Mouse (Mus musculus) frontal cortex, adult (tissue): ENCODE results near the gene Brd2.
"Not testable (repeated sequence)": the region's sequence is repeated elsewhere in the genome, so short reads cannot be mapped to it uniquely, and the experiment has no call there.

Experiments used
- ATAC-seq: cut with Nextera tagmentation; 2 replicates; pipeline ENCODE4 v1.9.2; 2017; ENCODE audit warnings: mild to moderate bottlenecking, moderate library complexity, mixed read lengths; ENCODE audit not compliant: low TSS enrichment

Gene Brd2

DNA sequence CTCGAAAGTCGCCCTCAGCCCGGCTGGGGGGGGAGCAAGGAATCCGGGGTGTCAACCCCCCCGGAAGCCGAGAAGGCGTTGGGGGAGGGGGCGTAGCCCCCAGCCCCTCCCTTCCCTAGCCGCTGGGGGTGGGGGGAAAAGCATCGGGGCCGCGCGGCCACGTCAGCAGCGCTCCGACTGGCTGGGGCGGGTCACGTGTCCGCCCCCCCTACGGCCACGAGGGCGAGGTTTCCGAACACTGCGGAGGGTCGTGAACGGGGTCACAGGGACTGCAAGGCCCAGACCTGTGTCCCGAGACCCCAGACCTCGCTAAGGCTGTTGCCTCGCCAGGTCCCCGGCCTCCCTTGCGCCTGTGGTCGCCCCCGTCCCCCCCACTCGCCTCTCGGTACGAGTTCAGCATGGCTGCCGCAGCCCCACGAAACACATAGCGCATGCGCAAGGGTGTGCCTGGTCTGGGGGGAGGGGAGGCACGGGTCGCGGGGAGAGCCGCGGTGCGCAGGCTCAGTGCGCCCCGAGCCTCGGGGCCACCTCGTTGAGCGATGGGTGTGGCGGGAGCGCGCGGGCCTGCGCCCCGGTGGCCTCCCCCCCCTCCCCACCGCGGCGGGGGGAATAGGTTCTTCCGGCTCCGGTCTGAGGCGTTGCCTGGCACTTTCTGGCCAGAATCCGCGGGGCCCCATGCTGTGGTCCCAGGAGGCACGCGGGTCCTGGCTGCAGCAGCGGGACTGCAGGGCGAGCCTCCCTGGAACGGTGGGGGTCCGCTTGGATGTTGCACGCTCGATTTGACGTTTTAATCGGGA is at the start of gene Brd2:
Gene Brd2 (minus strand): TSS at position 447 of the 797 bp plus-strand sequence.
- peak; percentile 44 for ATAC-seq

DNA sequence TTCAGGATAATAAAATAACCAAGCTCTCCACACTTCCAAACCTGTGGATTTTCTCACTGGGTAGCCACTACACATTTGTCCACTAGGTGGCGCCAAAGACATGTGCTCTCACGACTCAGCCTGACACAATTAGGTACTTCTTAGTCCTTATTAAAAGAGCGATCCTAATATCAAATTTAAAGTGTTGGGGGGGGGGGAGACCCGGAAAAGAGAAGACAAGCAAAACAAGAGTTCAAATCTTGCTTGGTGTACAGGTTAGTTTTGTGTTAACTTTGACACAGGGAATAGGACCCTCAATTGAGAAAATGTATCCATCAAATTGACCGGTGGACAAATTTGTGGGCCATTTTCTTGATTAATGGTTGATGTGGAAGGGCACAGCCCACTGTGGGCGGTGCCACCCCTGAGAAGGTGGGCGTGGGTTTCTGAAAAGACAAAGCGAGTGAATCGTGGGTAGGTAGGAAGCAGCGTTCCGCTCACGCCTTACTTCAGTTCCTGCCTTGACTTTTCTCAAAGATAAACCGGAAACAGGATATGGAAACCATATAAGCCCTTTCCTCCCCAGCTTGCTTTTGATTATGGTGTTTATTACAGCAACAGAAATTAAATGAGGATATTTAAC is 48.6 kb upstream of the Brd2 start:
- ATAC-seq: no peak; the same call in 1 of the 2 replicates

DNA sequence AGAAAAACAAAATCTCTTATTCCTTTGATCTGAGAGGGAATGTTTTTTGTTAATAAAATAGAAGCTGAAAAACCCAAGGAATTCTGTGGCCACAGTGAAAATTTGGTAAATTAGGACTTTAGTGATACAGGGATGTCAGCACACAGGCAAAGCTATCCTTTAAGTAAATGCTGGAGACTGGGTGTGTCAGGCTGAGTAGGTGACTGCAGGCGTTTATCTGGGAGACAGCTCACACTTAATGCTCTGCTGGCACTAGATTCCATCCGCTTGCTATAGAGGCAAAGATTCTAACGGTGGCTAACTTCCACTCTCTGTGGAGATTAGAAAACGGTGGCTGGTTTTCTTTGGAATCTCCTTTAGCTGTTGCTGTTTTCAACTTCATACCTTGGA is 48.0 kb upstream of the Brd2 start:
- no peak for ATAC-seq

DNA sequence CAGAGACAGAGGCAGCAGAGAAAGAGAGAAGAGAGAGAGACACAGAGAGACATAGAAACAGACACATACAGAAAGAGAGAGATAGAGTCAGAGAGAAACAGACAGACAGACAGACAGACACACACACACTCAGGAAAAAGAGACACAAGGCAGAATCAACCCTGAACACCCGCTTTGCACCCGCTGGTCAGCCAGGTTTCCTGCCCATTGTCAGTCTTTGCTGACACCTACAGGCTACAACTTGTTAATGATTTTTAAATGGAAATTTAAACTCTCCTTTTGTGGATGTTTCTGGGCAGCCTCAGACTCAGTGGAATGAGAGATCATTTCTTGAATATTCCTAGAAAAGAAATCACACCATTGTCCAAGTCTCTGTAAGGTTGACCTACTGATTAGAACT is 46.8 kb upstream of the Brd2 start:
- no peak for ATAC-seq

DNA sequence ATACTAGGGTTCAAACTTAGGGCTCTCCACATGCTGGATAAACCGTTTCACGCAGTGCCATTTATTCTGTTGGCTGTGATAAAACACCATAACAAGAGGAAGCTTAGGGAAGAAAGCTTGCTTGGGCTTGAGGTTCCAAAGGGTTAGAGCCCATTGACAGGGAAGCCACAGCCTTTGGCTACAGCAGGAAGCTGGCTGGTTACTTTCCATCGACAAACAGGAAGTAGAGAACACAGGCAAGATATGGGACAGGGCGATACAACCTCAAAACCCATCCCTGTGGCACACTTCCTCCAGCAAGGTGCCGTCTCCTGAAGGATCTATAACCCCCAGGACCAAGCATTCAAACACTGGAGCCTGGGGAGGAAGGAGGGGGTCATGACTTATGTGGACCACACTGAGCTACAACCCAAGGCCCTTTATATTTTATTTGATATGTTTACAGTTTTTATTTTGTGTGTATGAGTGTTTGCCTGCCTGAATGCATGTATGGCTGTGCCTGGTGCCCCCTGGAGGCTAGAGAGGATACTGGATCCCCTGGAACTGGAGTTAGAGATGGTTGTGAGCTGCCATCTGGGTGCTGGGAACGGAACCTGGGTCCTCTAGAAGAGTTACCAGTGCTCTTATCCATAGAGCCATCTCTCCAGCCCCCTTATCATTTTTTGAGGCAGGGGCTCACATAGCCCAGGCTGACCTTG is 42.7 kb upstream of the Brd2 start:
- no peak for ATAC-seq

DNA sequence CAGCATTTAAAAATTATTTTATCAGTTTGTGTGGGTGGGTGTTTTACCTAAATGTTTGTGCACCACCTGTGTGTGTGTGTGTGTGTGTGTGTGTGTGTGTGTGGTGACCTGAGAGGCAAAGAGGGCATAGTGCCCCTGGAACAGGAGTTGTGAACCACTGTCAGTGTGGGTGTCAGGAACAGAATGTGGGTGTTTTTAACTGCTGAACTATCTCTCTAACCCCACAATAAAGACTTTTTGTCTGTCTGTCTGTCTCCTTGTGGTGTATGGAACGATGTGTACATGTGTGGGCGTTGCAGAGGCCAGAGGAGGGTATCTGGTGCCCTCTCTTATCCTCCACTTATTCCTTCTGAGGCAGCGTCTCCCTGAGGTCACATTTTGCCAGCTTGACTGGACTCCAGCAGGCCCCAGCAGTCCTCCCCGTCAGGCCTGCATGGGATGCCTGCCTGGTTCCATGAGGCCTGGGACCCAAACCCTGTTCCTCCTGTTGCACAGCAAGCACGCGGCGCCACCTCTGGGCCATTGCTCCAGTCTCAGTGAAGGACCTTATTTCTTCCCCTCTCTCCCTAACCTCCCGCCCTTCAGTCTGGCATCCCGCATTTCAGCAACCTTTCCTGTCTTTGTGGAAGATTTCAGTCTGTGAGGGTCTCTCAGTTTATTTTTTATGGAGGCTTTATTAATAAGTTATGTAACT is 41.9 kb upstream of the Brd2 start:
- ATAC-seq: no peak

DNA sequence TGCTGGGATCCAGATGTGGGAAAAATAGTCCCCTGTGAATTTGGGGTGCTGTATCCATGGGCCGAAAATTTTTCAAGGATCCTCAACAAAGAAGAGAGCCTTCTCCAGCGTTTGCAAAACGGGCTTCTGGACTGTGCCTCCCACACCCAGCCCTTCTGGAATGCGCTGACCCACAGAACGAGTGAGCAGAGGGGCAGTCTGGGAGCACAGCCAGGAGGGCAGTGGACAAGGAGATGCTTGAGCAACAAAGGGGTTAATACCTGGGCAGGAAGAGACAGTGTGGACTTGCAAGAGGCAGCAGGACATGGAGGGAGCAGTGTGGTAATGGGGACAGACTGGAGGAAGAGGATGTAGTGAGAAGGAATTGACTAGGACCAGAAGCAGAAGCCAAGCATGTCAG is 33.1 kb upstream of the Brd2 start:
- no peak for ATAC-seq

DNA sequence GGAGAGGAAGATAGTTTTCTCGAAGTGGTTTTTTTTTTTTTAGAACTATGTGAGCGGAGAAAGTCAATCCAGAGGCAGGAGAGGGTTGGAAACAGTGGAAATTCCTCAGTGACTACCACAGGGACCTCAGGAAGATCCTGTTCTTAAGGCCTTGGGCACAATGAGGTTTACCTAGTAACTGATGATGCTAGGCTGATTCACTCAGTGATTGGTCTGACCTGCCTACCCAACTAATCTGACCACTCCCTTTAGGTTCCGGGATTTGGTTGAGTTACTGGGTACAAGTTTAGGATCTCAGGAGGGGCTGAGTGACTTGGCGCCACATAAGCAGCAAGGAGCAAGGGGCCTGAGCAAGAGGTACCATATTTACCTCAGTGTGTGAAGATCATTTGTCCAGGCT is 30.5 kb upstream of the Brd2 start, which contains the start of gene H2-DMb1:
Gene H2-DMb1 (plus strand): TSS at position 150 of the 400 bp plus-strand sequence.
- peak; percentile 97 for ATAC-seq

DNA sequence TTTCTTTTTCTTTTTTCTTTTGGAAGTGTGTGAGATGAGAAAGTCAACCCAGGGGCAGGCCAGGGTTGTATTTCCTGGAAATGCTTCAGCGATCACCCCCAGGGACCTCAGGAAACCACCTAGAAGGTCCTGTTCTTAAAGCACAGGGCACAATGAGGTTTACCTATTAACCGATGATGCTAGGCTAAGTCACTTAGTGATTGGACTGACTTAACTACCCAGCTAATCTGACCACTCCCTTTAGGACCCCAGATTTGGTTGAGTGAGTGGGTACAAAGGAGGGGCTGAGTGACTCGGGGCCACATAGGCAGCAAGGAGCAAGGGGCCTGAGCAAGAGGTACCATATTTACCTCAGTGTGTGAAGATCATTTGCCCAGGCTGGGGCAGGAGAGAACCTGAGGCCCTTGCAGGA is 22.5 kb upstream of the Brd2 start:
- ATAC-seq: no peak

DNA sequence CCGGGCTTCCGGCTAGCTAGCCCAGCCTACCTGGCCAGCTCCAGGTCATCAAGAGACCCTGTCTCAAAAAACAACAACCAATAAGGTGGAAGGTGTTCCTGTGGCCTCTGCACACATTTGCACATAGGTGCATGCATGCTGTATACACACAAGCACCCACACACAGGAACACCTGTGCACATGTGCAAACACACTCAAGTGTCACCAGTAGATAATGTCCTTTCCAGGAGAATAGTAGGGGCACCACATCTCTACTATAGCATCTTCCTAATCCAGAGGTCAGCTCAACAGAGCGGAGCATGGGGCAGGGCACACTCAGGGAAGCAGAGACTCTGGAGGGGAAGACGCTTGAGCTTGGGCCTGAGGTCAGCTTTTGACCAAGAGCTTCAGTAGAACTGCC is 21.8 kb upstream of the Brd2 start:
- not testable (repeated sequence) for ATAC-seq

DNA sequence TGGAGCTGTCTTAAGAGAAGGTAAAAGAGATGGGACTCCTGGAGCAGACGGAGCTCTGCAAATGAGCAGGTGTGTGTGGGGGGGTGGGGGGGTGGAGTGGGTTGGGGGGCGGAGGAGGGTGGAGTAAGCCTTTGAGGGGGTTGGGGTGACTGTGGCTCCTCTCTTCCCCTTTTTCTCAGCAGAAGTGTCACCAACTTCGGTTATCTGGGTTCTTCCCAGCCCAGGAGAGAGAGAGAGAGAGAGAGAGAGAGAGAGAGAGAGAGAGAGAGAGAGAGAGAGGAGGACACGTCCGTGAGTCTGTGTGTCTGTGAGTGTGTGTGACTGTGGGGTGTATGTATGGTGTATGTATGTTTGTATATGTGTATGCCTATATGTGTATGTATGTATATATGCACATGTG is 21.0 kb upstream of the Brd2 start:
- no peak for ATAC-seq

DNA sequence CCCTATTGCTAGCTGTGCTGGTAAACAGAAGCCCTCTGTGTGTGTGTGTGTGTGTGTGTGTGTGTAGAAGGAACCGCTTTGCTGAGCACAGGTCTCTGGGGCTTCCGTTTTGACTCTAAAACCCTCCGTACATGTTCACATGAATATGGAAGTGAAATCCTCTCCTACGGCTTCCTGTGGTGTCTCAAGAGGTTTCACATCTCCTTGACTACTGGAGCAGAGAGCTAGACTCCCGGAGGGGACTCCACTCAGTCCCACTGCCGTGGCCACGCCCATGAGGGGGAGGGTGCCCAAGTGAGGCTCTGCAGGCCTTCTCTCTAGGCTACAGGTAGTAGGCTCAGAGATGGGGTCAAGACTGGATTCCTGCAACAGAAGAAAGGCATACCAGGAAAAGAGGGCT is 20.6 kb upstream of the Brd2 start, which contains the start of gene H2-DMb2:
Gene H2-DMb2 (plus strand): TSS at position 275 of the 400 bp plus-strand sequence.
- ATAC-seq: no peak

DNA sequence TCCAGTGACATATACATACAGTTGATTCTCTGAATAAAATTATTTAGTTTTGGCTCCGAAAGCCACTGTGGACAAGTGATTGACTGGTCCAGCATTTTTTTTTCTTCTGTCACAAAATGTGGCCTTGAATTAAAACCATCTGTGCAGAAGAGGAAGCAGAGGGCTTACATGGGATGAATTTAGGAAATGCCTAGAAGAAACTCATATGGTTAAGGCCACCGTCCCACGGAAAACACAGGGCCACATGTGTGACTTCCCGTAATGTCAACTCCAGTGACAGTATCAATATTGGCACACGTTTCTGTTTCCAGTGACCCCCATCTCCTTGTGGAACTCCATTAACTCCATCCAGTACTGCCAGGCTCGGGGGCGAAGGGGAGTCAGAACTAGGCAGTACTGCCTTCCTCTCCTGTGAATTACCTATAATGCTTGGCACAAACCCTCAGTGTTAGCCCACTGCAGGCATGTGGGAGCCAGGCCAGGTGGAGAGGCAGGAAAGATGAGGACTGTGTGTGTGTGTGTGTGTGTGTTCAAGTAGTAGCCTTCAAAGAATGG is 20.1 kb upstream of the Brd2 start:
- ATAC-seq: no peak

DNA sequence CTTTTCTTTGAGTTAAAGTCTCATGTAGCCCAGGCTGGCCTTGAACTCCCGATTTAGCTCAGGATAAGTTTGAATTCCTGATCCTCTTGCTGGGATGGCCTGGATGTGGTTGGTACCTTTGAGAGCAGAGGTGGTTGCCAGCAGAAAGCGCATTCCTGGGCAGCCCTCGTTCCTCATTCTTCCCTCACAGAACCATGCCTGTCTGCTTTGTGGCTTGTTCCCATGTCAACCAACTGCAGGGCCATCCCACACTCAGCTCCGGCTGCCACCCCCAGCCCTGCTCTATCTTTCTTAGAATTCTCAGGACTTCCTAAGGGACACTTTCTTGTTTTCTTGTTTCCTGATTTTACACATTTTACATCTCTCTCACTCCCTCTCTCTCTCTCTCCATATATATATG is 19.0 kb upstream of the Brd2 start:
- ATAC-seq: peak; percentile 53; the same call in 1 of the 2 replicates

DNA sequence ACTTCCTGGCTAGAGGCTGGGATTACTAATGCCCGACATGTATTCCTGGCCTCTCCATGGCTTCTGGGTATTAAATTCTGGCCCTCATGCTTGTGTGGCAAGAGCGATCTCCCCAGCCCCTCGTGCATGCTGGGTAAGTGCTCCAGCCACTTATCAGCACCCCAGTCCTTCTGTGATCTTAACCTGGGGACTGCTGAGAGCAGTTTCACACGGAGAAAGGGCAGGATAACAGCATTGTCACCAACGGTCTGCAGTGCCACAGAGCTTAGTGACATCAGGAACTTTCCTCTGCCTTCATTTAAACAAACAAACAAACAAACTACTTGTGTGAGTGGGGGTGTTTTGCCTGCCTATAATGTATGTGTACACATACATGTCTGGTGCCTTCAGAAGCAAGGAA is 17.8 kb upstream of the Brd2 start:
- ATAC-seq: no peak

DNA sequence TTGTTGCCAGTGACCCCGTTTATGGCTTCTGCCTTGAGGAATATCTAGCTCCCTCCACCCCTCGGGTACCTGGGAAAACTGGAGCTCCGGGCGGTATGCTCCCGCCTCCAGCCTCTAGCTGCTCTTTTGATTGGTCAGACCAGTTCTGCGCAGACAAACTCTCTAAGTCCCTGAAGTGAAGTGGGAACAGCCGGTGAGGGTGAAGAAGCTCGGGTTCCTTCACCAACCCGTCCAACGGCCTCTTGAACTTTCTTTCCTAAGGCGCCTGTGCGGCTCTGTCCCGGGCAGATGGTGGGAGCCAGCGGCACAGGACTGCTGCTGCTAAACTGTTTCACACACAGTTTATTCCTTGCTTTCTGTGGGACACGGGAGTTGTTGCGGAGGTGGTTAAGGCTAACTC is 17.0 kb upstream of the Brd2 start:
- ATAC-seq: peak; percentile 10; the same call in 1 of the 2 replicates

DNA sequence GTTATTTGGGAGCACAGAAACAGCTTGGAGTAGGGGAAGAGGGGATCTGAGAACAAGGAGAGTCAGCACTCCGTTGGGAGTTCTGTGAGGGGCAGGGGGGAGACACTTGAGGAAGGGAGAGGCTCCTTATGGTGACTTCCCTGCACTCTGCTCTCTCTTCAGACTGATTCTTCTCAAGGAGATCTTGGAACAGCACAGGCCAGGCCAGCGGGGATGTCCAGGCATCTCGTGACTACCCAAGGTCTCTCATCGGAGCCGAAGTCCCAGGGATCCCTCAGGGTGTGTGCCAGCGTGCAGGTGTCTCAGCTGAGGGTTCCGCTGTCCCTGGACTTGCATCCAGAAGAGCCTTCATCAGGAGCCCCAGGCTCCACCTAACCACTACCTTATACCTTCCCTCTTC is 16.2 kb upstream of the Brd2 start:
- ATAC-seq: no peak

DNA sequence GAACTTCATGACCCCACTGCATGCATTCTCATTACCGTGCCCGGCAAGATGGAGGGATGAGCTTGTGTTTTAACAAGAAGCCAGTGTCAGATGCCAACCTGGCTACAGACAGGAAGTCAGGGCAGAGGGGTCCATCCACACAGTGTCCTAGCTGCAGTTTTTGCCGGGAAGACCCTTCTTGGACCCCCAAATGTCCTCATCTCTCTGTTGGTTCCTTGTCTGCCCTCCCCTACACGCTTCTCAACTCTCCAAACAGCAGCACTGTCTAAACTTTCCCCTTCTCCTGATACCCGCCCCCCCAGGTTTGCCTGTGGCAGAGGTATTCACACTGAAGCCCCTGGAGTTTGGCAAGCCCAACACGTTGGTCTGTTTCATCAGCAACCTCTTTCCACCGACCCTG is 15.2 kb upstream of the Brd2 start:
- ATAC-seq: no peak

DNA sequence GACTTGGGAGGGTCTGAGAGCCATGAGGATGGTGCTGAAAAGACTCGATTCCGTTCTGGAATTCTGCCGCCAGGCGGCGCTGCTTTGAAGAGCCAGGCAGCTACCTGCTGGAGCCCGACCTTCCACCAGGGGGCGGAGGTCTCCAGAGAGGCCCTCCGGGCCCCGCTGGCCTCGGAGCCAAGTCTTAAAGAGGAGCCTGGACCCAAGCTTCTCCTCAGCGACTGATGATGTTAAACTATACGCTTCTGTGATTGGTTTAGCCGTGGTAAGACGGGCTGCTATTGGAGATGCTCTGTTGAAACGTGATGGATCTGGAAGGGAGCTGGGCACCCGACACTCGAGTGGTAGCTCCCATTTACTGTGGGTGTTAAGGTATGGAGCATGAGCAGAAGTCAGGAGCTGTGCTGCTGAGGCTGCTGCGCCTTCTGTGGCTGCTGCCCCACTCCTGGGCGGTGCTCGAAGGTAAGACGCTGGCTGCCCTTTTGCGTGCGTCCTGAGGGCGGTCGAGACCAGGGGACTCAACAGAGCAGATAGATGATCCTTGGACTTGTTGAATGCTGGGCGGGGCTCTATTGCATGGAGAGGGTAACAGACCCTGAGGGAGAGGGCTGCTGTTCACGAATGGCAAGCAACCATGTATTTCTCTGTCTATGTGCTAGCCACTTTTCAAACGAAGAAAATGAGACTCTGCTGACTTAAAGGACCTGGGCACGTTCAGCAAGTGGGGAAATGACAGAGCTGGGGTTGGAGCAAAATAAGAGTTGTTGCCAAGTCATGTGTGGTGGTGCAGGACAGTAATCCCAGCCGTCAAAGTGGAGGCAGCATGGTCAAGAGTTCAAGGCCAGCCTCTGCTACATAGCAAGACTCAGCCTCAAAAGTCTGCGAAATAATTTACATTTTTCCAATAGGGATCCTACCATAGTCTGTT is 13.1 kb upstream of the Brd2 start:
- peak; percentile 97 for ATAC-seq

DNA sequence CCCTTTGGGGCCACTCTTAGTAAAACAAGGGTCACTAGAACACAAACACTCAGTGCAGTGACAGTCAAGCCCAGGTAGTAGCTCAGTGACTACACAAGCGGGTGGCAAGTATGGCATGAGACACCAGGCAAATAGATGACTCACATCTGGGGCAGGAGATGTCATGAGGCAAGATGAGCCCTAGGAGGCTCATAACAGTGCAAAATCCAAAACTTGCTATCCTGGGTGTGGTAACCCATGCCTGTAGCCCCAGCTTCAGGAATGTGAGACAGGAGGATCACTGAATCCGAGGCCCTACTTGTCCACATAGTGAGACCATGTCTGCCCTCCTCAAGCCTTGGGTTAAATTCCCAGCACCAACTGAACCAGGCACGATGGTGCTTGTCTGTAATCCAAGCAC is 12.0 kb upstream of the Brd2 start:
- ATAC-seq: no peak

DNA sequence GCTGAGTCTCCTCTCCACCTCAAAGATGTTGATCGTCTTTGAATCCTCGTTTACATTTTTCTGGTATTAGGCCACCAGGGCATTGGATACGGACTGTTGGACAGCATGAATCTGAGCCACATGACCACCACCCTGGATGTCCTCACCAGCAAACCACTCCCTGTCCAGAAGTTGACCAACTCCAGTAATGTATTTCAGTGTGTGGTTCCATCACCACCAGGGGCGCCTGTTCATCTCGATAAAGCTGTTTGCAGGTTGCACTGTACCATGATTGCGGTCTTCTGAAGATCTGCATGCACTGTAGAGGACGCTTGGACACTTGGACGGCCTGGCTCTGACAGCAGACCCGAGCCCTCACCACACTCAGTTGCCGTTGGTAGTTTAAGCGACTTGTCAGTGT is 10.9 kb upstream of the Brd2 start:
- no peak for ATAC-seq
